Mouse (Mus musculus): ENCODE results near the gene H2-Q7. TPM values are rescaled to one million over a fixed set of nuclear protein-coding genes. Genes with fewer than 3 reads are reported as not detected.
A peak's percentile ranks its signal among the peaks of the same experiment; 100 is the strongest.
"Not testable (repeated sequence)": the region's sequence is repeated elsewhere in the genome, so short reads cannot be mapped to it uniquely, and the experiment has no call there.

Gene H2-Q7
- total RNA-seq, 2 experiments from 2014 or later, result 0.55 TPM; not detected in 1

- DNase-seq (ENCODE audit: extremely low spot score in 1 of 2, low spot score in 2 of 2); intact Hi-C loops (cut with DNase I): not testable (repeated sequence)
Observed at GRCm38 (mm10) chr17:35430671-35431070, 8.3 kb upstream of the H2-Q7 start.

GRCm38 (mm10) chr17:35432167-35432566, 6.8 kb upstream of the H2-Q7 start:
- intact Hi-C loops (cut with DNase I); DNase-seq (ENCODE audit: extremely low spot score in 1 of 2, low spot score in 2 of 2): not testable (repeated sequence)

DNA sequence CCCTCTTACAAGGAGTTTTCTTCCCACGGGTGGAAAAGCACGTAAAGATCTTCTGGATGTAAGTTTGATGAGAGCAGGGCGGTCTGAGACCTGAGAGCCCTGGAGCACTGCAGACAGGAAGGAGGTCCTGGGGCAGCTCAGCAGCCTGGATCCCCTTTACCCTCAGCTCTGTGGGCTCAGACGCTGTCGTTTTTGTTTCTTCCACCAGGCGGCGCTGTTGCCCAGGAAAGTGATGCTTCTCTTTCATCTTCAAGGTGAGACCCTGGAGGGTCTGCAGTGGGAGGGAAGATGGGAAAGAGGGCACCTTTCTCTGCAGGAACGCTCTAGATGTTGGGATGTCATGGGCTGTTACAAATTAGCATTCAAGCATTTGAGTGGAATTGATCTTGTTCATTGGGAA, 4.1 kb upstream of the H2-Q7 start:
- intact Hi-C loops (cut with DNase I); DNase-seq (ENCODE audit: extremely low spot score in 1 of 2, low spot score in 2 of 2): not testable (repeated sequence)

DNA sequence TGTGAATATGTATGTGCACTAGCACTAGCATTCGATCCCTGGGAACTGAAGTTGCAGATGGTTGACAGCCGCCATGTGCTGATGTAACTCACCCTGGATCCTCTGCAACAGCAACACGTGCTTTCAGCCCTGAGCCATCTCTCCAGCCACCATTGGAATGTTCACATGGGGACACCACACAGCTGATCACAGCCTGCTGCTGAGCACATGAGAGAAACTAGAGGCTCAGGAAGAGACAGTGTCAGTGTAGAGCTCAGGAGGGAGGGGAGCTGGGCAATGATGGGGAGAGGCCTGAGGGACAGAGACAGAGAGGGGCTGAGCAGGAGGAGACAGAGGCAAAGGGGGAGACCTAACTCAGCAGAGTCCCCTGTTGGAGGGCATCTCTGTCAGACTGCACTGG, 3.4 kb upstream of the H2-Q7 start:
- DNase-seq (ENCODE audit: extremely low spot score in 1 of 2, low spot score in 2 of 2); intact Hi-C loops (cut with DNase I): not testable (repeated sequence)

DNA sequence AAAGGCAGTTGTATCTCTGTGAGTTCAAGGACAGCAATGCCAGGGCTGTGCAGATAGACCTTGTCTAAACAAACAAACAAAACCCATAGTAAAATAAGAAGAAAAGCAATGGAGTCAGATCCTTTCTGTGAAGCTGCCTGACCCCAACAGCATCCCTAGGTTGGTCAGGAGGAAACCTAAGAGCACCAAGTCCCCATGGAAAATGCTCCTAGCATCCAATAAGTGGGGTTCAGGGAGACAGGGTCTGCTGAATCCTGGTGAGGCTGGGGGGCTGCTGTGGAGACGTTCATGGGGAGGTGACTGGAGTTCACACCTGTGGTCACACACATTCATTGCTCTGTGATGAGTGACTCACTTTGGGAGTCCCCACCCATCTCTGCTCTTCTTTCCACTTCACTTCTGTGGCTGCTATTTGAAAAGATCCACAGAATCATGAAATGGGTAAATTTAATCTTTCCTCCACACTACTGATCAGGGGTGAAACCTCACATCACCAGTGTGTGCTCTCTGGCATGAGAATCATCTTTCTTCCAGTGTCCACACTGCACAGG, 1.5 kb upstream of the H2-Q7 start:
- DNase-seq (ENCODE audit: extremely low spot score in 1 of 2, low spot score in 2 of 2); intact Hi-C loops (cut with DNase I): not testable (repeated sequence)

DNA sequence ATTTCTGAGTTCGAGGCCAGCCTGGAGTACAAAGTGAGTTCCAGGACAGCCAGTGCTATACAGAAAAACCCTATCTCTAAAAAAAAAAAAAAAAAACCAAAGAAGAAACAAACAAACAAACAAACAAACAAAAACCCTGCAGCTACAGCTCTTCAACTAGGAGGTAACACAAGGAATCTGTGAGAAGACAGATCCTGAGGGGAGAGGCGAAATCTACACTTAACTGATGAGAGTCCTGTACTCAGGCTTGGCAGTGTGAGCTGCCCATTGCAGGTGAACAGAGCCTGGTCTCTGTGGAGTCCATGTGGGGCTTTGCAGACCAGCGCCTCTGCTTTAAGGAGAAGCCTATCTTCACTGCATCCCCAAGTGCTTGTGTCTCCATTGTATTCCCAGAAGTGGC, 560 bp upstream of the H2-Q7 start:
- intact Hi-C loops (cut with DNase I); DNase-seq (ENCODE audit: extremely low spot score in 1 of 2, low spot score in 2 of 2): not testable (repeated sequence)

- intact Hi-C loops (cut with DNase I); DNase-seq (ENCODE audit: extremely low spot score in 1 of 2, low spot score in 2 of 2): not testable (repeated sequence)
Observed at GRCm38 (mm10) chr17:35439295-35439747, 366 bp downstream of the H2-Q7 start.

GRCm38 (mm10) chr17:35439925-35440645, 1.1 kb downstream of the H2-Q7 start:
- DNase-seq (ENCODE audit: extremely low spot score in 1 of 2, low spot score in 2 of 2); intact Hi-C loops (cut with DNase I): not testable (repeated sequence)

DNA sequence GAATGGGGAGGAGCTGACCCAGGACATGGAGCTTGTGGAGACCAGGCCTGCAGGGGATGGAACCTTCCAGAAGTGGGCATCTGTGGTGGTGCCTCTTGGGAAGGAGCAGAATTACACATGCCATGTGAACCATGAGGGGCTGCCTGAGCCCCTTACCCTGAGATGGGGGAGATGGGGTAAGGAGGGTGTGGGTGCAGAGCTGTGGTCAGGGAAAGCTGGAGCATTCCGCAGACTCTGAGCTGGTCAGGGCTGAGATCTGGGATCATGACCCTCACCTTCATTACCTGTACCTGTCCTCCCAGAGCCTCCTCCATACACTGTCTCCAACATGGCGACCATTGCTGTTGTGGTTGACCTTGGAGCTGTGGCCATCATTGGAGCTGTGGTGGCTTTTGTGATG, 3.4 kb downstream of the H2-Q7 start:
- DNase-seq (ENCODE audit: extremely low spot score in 1 of 2, low spot score in 2 of 2); intact Hi-C loops (cut with DNase I): not testable (repeated sequence)

DNA sequence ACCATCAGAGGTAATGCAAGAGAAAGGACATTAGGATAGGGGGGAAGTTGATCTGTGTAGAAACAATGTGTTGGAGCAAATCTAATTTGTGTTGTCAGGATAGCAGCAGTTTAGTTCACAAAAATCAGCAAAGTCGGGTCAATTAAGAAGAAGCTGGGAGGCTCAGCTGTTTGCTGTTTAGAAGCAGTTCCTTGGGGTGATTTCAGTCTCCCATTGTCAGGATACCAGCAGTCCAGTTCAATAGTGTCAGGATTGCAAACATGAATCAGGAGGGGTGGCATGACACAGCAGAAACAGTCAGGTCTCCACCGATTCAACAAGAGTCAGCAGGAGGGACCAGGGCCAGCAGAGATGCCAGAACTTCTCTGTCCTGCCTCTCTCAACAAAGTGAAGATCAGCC, 5.6 kb downstream of the H2-Q7 start:
- intact Hi-C loops (cut with DNase I); DNase-seq (ENCODE audit: extremely low spot score in 1 of 2, low spot score in 2 of 2): not testable (repeated sequence)

- DNase-seq (ENCODE audit: extremely low spot score in 1 of 2, low spot score in 2 of 2); intact Hi-C loops (cut with DNase I): not testable (repeated sequence)
Observed at GRCm38 (mm10) chr17:35458247-35458646, 19.3 kb downstream of the H2-Q7 start.

DNA sequence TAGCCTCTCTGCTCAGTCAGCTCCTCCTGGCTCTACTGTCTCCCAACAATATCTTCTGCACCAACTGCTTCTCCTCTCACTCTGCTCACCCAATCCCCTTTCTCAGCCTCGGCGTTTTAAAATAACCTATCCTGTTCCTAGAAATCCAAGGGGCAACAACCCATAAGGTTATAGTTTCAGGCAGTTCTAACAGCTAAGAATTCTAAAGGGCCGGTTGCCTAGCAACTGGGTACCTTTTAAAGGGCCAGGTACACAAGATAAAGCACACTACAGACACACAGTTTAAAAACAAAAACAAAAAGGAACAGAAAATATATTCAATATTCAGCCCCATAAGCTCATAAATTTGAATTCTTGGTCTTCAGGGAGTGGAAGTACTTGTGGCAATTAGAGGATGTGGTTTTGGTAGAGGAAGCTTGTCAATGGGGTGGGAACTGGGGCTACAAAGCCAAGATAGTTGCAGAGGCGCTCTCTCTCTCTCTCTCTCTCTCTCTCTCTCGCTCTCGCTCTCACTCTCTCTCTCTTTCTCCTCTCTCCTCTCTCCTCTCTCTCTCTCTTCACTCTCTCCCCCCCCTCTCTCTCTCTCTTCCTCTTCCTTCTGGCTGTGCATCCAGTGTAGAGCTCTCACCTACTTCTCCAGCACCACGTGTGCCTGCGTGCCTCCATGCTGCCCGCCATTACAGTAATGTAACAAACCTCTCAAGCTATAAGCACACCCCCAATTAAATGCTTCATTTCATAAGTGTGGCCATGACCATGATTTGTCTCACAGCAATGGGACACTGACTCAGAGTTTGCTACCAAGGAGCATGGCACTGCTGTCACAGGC, 21.8 kb downstream of the H2-Q7 start:
- intact Hi-C loops (cut with DNase I); DNase-seq (ENCODE audit: extremely low spot score in 1 of 2, low spot score in 2 of 2): not testable (repeated sequence)

DNA sequence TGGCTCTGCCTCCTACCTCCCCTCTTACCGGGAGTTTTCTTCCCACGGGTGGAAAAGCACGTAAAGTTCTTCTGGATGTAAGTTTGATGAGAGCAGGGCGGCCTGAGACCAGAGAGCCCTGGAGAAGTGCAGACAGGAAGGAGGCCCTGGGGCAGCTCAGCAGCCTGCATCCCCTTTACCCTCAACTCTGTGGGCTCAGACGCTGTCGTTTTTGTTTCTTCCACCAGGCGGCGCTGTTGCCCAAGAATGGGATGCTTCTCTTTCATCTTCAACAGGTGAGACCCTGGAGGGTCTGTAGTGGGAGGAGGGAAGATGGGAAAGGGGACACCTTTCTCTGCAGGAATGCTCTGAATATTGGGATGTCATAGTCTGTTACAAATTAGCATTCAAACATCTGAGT, 26.7 kb downstream of the H2-Q7 start:
- not testable (repeated sequence) for DNase-seq (ENCODE audit: extremely low spot score in 1 of 2, low spot score in 2 of 2)

DNA sequence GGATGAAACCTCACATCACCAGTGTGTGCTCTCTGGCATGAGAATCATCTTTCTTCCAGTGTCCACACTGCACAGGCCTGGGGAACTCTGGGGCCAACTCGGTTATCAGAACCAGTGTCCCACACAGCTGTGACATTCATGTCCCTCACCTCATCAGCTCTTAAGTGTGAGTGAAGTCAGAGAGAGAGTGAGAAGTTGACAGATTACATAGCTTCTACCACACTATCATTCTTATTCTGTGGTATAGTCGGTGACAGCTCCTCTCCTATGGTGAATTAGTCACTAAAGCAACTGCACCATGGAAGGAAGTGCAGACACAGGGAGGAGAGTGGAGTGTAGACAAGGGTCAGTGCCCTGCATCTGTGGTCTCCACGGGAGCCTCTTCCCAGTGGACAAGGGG, 30.0 kb downstream of the H2-Q7 start:
- intact Hi-C loops (cut with DNase I), result not testable (repeated sequence)

More for the DNA sequence above, 26.7 kb downstream of the H2-Q7 start:
- intact Hi-C loops (cut with DNase I), result not testable (repeated sequence)

DNA sequence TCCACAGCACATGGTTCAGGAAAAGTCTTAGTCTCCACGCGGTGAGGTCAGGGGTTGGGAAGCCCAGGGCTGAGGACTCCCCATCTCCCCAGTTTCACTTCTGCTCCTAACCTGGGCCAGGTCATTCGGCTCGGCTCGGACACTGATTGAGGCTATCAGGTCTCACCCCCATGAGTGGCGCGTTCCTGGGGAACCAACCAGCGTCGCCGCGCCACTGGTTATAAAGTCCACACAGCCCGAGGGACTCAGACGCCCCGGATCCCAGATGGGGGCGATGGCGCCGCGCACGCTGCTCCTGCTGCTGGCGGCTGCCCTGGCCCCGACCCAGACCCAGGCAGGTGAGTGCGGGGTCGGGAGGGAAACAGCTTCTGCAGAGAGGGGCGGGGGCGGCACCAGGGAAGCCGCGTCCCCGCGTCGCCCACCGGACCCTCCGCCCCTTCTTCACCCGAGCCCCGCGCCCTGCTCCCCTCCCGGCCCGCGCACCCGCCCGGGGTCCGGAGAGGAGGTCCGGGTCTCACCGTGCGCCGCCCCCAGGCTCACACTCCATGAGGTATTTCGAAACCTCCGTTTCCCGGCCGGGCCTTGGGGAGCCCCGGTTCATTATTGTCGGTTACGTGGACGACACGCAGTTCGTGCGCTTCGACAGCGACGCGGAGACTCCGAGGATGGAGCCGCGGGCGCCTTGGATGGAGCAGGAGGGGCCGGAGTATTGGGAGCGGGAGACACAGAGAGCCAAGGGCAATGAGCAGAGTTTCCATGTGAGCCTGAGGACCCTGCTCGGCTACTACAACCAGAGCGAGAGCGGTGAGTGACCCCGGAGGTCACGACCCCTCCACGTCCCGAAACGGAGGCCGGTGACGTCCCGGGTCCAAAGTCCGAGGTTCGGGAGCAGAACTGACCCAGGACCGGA, 31.1 kb downstream of the H2-Q7 start, which contains the start of gene H2-Q10:
H2-Q10 (plus strand) TSS at position 248 of the 910 bp plus-strand sequence.
- intact Hi-C loops (cut with DNase I), result no loop called here
- DNase-seq (ENCODE audit: extremely low spot score in 1 of 2, low spot score in 2 of 2), result peak in 1 of 2 experiments; percentile 35

More for the DNA sequence above, 30.0 kb downstream of the H2-Q7 start:
- DNase-seq (ENCODE audit: extremely low spot score in 1 of 2, low spot score in 2 of 2), result not testable (repeated sequence)

- intact Hi-C loops (cut with DNase I), result no loop called here
- peak; percentile 42 to 49 for DNase-seq (ENCODE audit: extremely low spot score in 1 of 2, low spot score in 2 of 2)
Observed at GRCm38 (mm10) chr17:35484066-35484465, 45.1 kb downstream of the H2-Q7 start.

GRCm38 (mm10) chr17:35485702-35486101, 46.7 kb downstream of the H2-Q7 start:
- intact Hi-C loops (cut with DNase I), result no loop called here
- no peak for DNase-seq (ENCODE audit: extremely low spot score in 1 of 2, low spot score in 2 of 2)

- intact Hi-C loops (cut with DNase I), result no loop called here
- DNase-seq (ENCODE audit: extremely low spot score in 1 of 2, low spot score in 2 of 2), result no peak
Observed at GRCm38 (mm10) chr17:35486726-35487125, 47.8 kb downstream of the H2-Q7 start.

All from left cerebral cortex, postnatal 10 days (tissue).